Mouse (Mus musculus): ENCODE measurements around the gene Vps25.

DNA sequence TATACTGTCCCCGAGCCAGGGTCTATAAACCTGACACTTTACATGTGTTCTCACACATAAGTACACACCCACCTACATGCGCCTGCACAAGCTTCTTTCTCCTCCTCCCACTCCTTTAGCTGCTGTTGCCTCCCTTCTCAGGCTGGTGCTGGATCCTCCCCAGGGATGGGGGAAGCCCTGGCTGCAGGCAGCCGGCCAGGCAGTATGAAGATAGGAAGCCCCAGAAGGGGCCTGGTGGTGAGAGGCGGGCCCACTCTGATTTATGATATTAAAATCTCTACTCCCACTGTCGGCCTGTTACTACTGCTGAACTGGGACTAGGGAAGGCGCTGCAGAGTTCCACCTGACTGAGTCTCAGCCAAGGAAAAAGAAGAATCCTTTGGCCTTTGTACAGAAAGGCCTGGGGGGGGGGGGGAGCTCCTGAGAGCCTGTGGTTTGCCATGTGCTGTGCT lies 5.8 kb downstream of the Vps25 start:
- TF ChIP-seq HCFC1 (IDR thresholded peaks at IDR 0.05; ENCODE audit: borderline replicate concordance, insufficient read depth, low read length) (no peak), MAFK (IDR thresholded peaks at IDR 0.05; ENCODE audit: insufficient read depth, low read depth, low read length) (no peak), ZC3H11A (IDR thresholded peaks at IDR 0.05; ENCODE audit: borderline replicate concordance, low read depth, low read length) (no peak)

Measured in ES-E14 (cell line).